Mouse (Mus musculus) stomach, adult 2 months (tissue): Measurements from ENCODE around the gene Icam2. TPM values are rescaled to one million over a fixed set of nuclear protein-coding genes. Genes with fewer than 3 reads are reported as not detected.

Source experiments
- polyA plus RNA-seq: library from polyadenylated mRNA; depleted of rRNA; stranded (reverse); fragments of >200 nt; gene quantifications from 2 replicates; pipeline ENCODE4 v1.2.3, GENCODE M21; 2012; rRNA removed

Gene Icam2
- 7.3 TPM in 2 replicates for polyA plus RNA-seq

GRCm38 (mm10) chr11:106387791-106388216 is at the start of gene Icam2:
Gene Icam2, minus strand, starts transcription at chr11:106388075.

GRCm38 (mm10) chr11:106365366-106365765 is 22.5 kb downstream of the Icam2 start, which contains the start of gene Prr29:
Gene Prr29, plus strand, starts transcription at chr11:106365472.

GRCm38 (mm10) chr11:106353188-106353587 is 34.7 kb downstream of the Icam2 start, which contains the start of gene Scn4a:
Gene Scn4a, minus strand, starts transcription at chr11:106353288.

Other genes with a start within 250 kb of the Icam2 start
- gene Gm10840, start 227.2 kb downstream of the Icam2 start, polyA plus RNA-seq, result not detected in 2 replicates
- 7.9 and 9.8 TPM in 2 replicates for gene Limd2, start 227.2 kb downstream of the Icam2 start, polyA plus RNA-seq
- 7.9 and 8.4 TPM in 2 replicates for gene Strada, start 185.9 kb downstream of the Icam2 start, polyA plus RNA-seq
- gene Ccdc47, start 171.7 kb downstream of the Icam2 start, polyA plus RNA-seq, result 1.7 and 3.5 TPM in 2 replicates
- gene Ddx42, start 171.1 kb downstream of the Icam2 start, polyA plus RNA-seq, result 1.8 and 2.2 TPM in 2 replicates
- 4.1 and 4.7 TPM in 2 replicates for gene Ftsj3, start 132.0 kb downstream of the Icam2 start, polyA plus RNA-seq
- gene Psmc5, start 131.9 kb downstream of the Icam2 start, polyA plus RNA-seq, result 6.4 and 7.8 TPM in 2 replicates
- 47.4 and 51.9 TPM in 2 replicates for gene Smarcd2, start 115.1 kb downstream of the Icam2 start, polyA plus RNA-seq
- 0.02 TPM in 1 of 2 replicates, not detected in the other for gene Tcam1, start 111.4 kb downstream of the Icam2 start, polyA plus RNA-seq
- not detected in 2 replicates for gene Gh, start 86.2 kb downstream of the Icam2 start, polyA plus RNA-seq
- gene Cd79b, start 73.3 kb downstream of the Icam2 start, polyA plus RNA-seq, result 0.47 and 1.0 TPM in 2 replicates
- gene Scn4a, start 34.8 kb downstream of the Icam2 start, polyA plus RNA-seq, result 0.47 and 0.59 TPM in 2 replicates
- gene Prr29, start 22.6 kb downstream of the Icam2 start, polyA plus RNA-seq, result 0.49 and 0.58 TPM in 2 replicates
- gene Ern1, start 99.8 kb upstream of the Icam2 start, polyA plus RNA-seq, result 12.6 and 30.1 TPM in 2 replicates
- 7.5 and 8.5 TPM in 2 replicates for gene Tex2, start 225.3 kb upstream of the Icam2 start, polyA plus RNA-seq